Mouse (Mus musculus) limb, embryonic 13.5 days (tissue): Measurements from ENCODE around the gene Rps27. TPM values are rescaled to one million over a fixed set of nuclear protein-coding genes. Genes with fewer than 3 reads are reported as not detected.

Experiments
- ATAC-seq: fragments of 200-750 bp; cut with Nextera tagmentation; 2 replicates; pipeline ENCODE4 v1.8.0; 2017; ENCODE audit warnings: low read depth, moderate number of reproducible peaks, moderate TSS enrichment; ENCODE audit not compliant: low FRiP score
- H3K27ac ChIP-seq: fragments of 300-500 bp; sonication (generic); 2 replicates; pipeline ENCODE4 v1.5.1; 2015; ENCODE audit warnings: inconsistent platforms, mild to moderate bottlenecking, moderate library complexity
- H3K27me3 ChIP-seq: fragments of 300-500 bp; sonication (generic); 2 replicates; pipeline ENCODE4 v1.6.1; 2015; ENCODE audit warnings: mild to moderate bottlenecking, inconsistent platforms
- H3K36me3 ChIP-seq: fragments of 300-500 bp; sonication (generic); 2 replicates; pipeline ENCODE4 v1.6.1; 2015; ENCODE audit warnings: inconsistent platforms, mild to moderate bottlenecking, moderate library complexity
- H3K4me1 ChIP-seq: fragments of 300-500 bp; sonication (generic); 2 replicates; pipeline ENCODE4 v1.6.1; 2015; ENCODE audit warnings: inconsistent platforms
- H3K4me2 ChIP-seq: fragments of 300-500 bp; sonication (generic); replicated peaks from 2 replicates; pipeline ENCODE4 v1.6.1; 2015; ENCODE audit warnings: inconsistent platforms, mild to moderate bottlenecking, moderate library complexity
- H3K4me3 ChIP-seq: fragments of 300-500 bp; sonication (generic); 2 replicates; pipeline ENCODE4 v1.5.1; 2015; ENCODE audit warnings: moderate library complexity, mild to moderate bottlenecking, inconsistent platforms
- H3K9ac ChIP-seq: fragments of 300-500 bp; sonication (generic); 2 replicates; pipeline ENCODE4 v1.6.1; 2015; ENCODE audit warnings: mild to moderate bottlenecking, inconsistent platforms
- H3K9me3 ChIP-seq: fragments of 300-500 bp; sonication (generic); 2 replicates; pipeline ENCODE4 v1.6.1; 2016; ENCODE audit warnings: inconsistent platforms
- WGBS: fragments of 180-500 bp; shearing (Covaris S2); methylation state at CpG from one replicate; pipeline ENCODE4 v1.1.7; 2015; 5-methylcytosine and 5-hydroxymethylcytosine counted together
- polyA plus RNA-seq: library from polyadenylated mRNA; unstranded; fragments of >200 nt; fragmentation: Nextera tagmentation; extraction: Ambion mirVana; gene quantifications from 2 replicates; pipeline ENCODE4 v1.2.1, GENCODE M21; 2015

The Rps27 gene
- polyA plus RNA-seq, 1 experiment from 2014 or later = 1,721 TPM

- no peak for ATAC-seq
- no peaks in the 10 kb centered on the region for H3K9me3 ChIP-seq
- no peak overlapping the region for H3K9ac ChIP-seq
- H3K36me3 ChIP-seq = peaks cover 36% of the 10 kb centered on the region
- H3K4me1 ChIP-seq = peaks cover 14% of the 10 kb centered on the region
- no peaks in the 10 kb centered on the region for H3K27me3 ChIP-seq
- 92% methylated on average over 4 of the region's 4 CpGs for WGBS
- H3K27ac ChIP-seq = no peak overlapping the region
- 0 out of 2 replicates have a peak overlapping the region, but pooled peaks have one; percentile 77 for H3K4me2 ChIP-seq
- no peak overlapping the region for H3K4me3 ChIP-seq
These were observed 9.0 kb upstream of the Rps27 start for GRCm38 (mm10) chr3:90222455-90222854.

GRCm38 (mm10) chr3:90221123-90221522, 7.7 kb upstream of the Rps27 start:
- peaks cover 17% of the 10 kb centered on the region for H3K4me1 ChIP-seq
- peak overlapping the region; percentile 88; the same call in 1 of the 2 replicates for H3K27ac ChIP-seq
- peak overlapping the region; percentile 57 for H3K4me3 ChIP-seq
- H3K9me3 ChIP-seq = no peaks in the 10 kb centered on the region
- no peak for ATAC-seq
- peaks cover 33% of the 10 kb centered on the region for H3K36me3 ChIP-seq
- peak overlapping the region; percentile 77 for H3K4me2 ChIP-seq
- no peaks in the 10 kb centered on the region for H3K27me3 ChIP-seq
- peak overlapping the region; percentile 72 for H3K9ac ChIP-seq
- WGBS = 22% methylated on average over 5 of the region's 5 CpGs

- 1% methylated on average over 20 of the region's 20 CpGs for WGBS
These were observed 7.1 kb upstream of the Rps27 start for GRCm38 (mm10) chr3:90220531-90220951.

GRCm38 (mm10) chr3:90220088-90220487, 6.6 kb upstream of the Rps27 start:
- Histone ChIP-seq H3K4me3 (peak overlapping the region; percentile 57), H3K9ac (peak overlapping the region; percentile 72), H3K27me3 (no peaks in the 10 kb centered on the region), H3K36me3 (peaks cover 23% of the 10 kb centered on the region), H3K4me1 (peaks cover 17% of the 10 kb centered on the region), H3K27ac (peak overlapping the region; percentile 88), H3K9me3 (no peaks in the 10 kb centered on the region), H3K4me2 (peak overlapping the region; percentile 77)
- ATAC-seq = no peak; the same call in 1 of the 2 replicates
- WGBS = 15% methylated on average over 6 of the region's 6 CpGs

More at GRCm38 (mm10) chr3:90220531-90220951, 7.1 kb upstream of the Rps27 start:
- peak overlapping the region; percentile 57 for H3K4me3 ChIP-seq
- H3K27ac ChIP-seq = peak overlapping the region; percentile 88
- peak overlapping the region; percentile 72 for H3K9ac ChIP-seq
- ATAC-seq = peak; percentile 85
- H3K27me3 ChIP-seq = no peaks in the 10 kb centered on the region
- H3K4me2 ChIP-seq = peak overlapping the region; percentile 77
- no peaks in the 10 kb centered on the region for H3K9me3 ChIP-seq
- peaks cover 17% of the 10 kb centered on the region for H3K4me1 ChIP-seq
- H3K36me3 ChIP-seq = peaks cover 27% of the 10 kb centered on the region

- Histone ChIP-seq H3K9ac (no peak overlapping the region), H3K9me3 (no peaks in the 10 kb centered on the region)
- 41% methylated on average over 1 of the region's 1 CpGs for WGBS
These were observed 2.5 kb upstream of the Rps27 start for GRCm38 (mm10) chr3:90215825-90216380.

GRCm38 (mm10) chr3:90213956-90214684, 669 bp upstream of the Rps27 start:
- peak overlapping the region; percentile 56 for H3K9ac ChIP-seq
- H3K4me2 ChIP-seq = peak overlapping the region; percentile 75
- H3K27me3 ChIP-seq = no peaks in the 10 kb centered on the region
- H3K27ac ChIP-seq = peak overlapping the region; percentile 44; the same call in 1 of the 2 replicates
- 11% methylated on average over 12 of the region's 12 CpGs for WGBS
- peak; percentile 43; the same call in 1 of the 2 replicates for ATAC-seq
- H3K4me1 ChIP-seq = peaks cover 26% of the 10 kb centered on the region
- H3K4me3 ChIP-seq = peak overlapping the region; percentile 86
- H3K9me3 ChIP-seq = no peaks in the 10 kb centered on the region
- H3K36me3 ChIP-seq = peaks cover 35% of the 10 kb centered on the region

More at GRCm38 (mm10) chr3:90215825-90216380, 2.5 kb upstream of the Rps27 start:
- Histone ChIP-seq H3K4me2 (no peak overlapping the region), H3K4me3 (no peak overlapping the region), H3K4me1 (peaks cover 29% of the 10 kb centered on the region), H3K36me3 (peaks cover 17% of the 10 kb centered on the region), H3K27ac (no peak overlapping the region), H3K27me3 (no peaks in the 10 kb centered on the region)
- ATAC-seq = no peak

GRCm38 (mm10) chr3:90212723-90213122, 728 bp downstream of the Rps27 start:
- H3K9ac ChIP-seq = peak overlapping the region; percentile 91
- H3K36me3 ChIP-seq = peaks cover 49% of the 10 kb centered on the region
- H3K9me3 ChIP-seq = no peaks in the 10 kb centered on the region
- H3K4me3 ChIP-seq = peak overlapping the region; percentile 86
- H3K4me1 ChIP-seq = peaks cover 26% of the 10 kb centered on the region
- H3K27ac ChIP-seq = no peak overlapping the region
- no peaks in the 10 kb centered on the region for H3K27me3 ChIP-seq
- no peak for ATAC-seq
- WGBS = 15% methylated on average over 5 of the region's 5 CpGs
- peak overlapping the region; percentile 95 for H3K4me2 ChIP-seq

GRCm38 (mm10) chr3:90211475-90212398, 1.7 kb downstream of the Rps27 start:
- H3K4me1 ChIP-seq = peaks cover 26% of the 10 kb centered on the region
- H3K27me3 ChIP-seq = no peaks in the 10 kb centered on the region
- peaks cover 57% of the 10 kb centered on the region for H3K36me3 ChIP-seq
- H3K9ac ChIP-seq = peak overlapping the region; percentile 55
- no peak for ATAC-seq
- H3K9me3 ChIP-seq = no peaks in the 10 kb centered on the region
- WGBS = 80% methylated on average over 13 of the region's 13 CpGs
- peak overlapping the region; percentile 86 for H3K4me3 ChIP-seq
- peak overlapping the region; percentile 95 for H3K4me2 ChIP-seq
- no peak overlapping the region for H3K27ac ChIP-seq

- ATAC-seq = no peak
- Histone ChIP-seq H3K9ac (no peak overlapping the region), H3K27me3 (no peaks in the 10 kb centered on the region), H3K4me1 (peaks cover 24% of the 10 kb centered on the region), H3K4me2 (no peak overlapping the region), H3K27ac (no peak overlapping the region), H3K4me3 (no peak overlapping the region), H3K36me3 (peaks cover 62% of the 10 kb centered on the region), H3K9me3 (no peaks in the 10 kb centered on the region)
- 92% methylated on average over 5 of the region's 5 CpGs for WGBS
These were observed 3.4 kb downstream of the Rps27 start for GRCm38 (mm10) chr3:90209908-90210566.

- ATAC-seq = no peak
- H3K9ac ChIP-seq = no peak overlapping the region
- no peak overlapping the region for H3K4me2 ChIP-seq
- H3K36me3 ChIP-seq = peaks cover 62% of the 10 kb centered on the region
- H3K27ac ChIP-seq = no peak overlapping the region
- 85% methylated on average over 2 of the region's 2 CpGs for WGBS
- H3K27me3 ChIP-seq = no peaks in the 10 kb centered on the region
- H3K4me1 ChIP-seq = peaks cover 18% of the 10 kb centered on the region
- no peaks in the 10 kb centered on the region for H3K9me3 ChIP-seq
- H3K4me3 ChIP-seq = no peak overlapping the region
These were observed 4.8 kb downstream of the Rps27 start for GRCm38 (mm10) chr3:90208662-90209061.

- H3K27ac ChIP-seq = no peak overlapping the region
- no peaks in the 10 kb centered on the region; the same call in 1 of the 2 replicates for H3K9me3 ChIP-seq
- no peak overlapping the region for H3K4me2 ChIP-seq
- ATAC-seq = no peak
- H3K4me1 ChIP-seq = no peaks in the 10 kb centered on the region
- WGBS = 92% methylated on average over 2 of the region's 2 CpGs
- no peaks in the 10 kb centered on the region for H3K27me3 ChIP-seq
- H3K9ac ChIP-seq = no peak overlapping the region
- peaks cover 32% of the 10 kb centered on the region for H3K36me3 ChIP-seq
- no peak overlapping the region for H3K4me3 ChIP-seq
These were observed 8.9 kb downstream of the Rps27 start for GRCm38 (mm10) chr3:90204582-90204981.
